Mouse (Mus musculus) frontal cortex, adult 2 months (tissue): ENCODE data around the gene Gpd1. TPM values are rescaled to one million over a fixed set of nuclear protein-coding genes. Genes with fewer than 3 reads are reported as not detected.
"Not testable (repeated sequence)": the region's sequence is repeated elsewhere in the genome, so short reads cannot be mapped to it uniquely, and the experiment has no call there.

Experiments
- DNase-seq, 2 experiments: peaks; one replicate each; pipeline ENCODE4 v3.0.0; 2022; ENCODE audit warnings: low spot score in 1 of 2; ENCODE audit errors: extremely low spot score in 1 of 2
- polyA plus RNA-seq: library from polyadenylated mRNA; depleted of rRNA; stranded (reverse); fragments of >200 nt; gene quantifications from 2 replicates; pipeline ENCODE4 v1.2.3, GENCODE M21; 2012

The Gpd1 gene
- polyA plus RNA-seq, 1 experiment, result 52.2 TPM

- DNase-seq, result no peak
These were observed 16.9 kb upstream of the Gpd1 start for GRCm38 (mm10) chr15:99700219-99701106.

GRCm38 (mm10) chr15:99701640-99701998 lies 15.7 kb upstream of the Gpd1 start:
- DNase-seq, result not testable (repeated sequence)

- peak; percentile 88 to 98 for DNase-seq
These were observed 15.1 kb upstream of the Gpd1 start, which contains the start of gene Smarcd1 for GRCm38 (mm10) chr15:99701999-99702900. Smarcd1 (plus strand) TSS chr15:99702129.

- no peak for DNase-seq
These were observed 14.2 kb upstream of the Gpd1 start for GRCm38 (mm10) chr15:99703104-99703503.

GRCm38 (mm10) chr15:99703676-99704040 lies 13.7 kb upstream of the Gpd1 start:
- DNase-seq, result no peak

- DNase-seq, result peak in 1 of 2 experiments; percentile 72
These were observed 13.2 kb upstream of the Gpd1 start for GRCm38 (mm10) chr15:99704041-99704681.

GRCm38 (mm10) chr15:99704881-99705280 lies 12.4 kb upstream of the Gpd1 start:
- peak in 1 of 2 experiments; percentile 56 for DNase-seq

- DNase-seq, result peak in 1 of 2 experiments; percentile 69
These were observed 11.8 kb upstream of the Gpd1 start, which contains the start of gene Gm17349 for GRCm38 (mm10) chr15:99705440-99706048. Gm17349 (minus strand) TSS chr15:99705490.

GRCm38 (mm10) chr15:99708176-99708575 lies 9.1 kb upstream of the Gpd1 start:
- DNase-seq, result no peak

- no peak for DNase-seq
These were observed 6.8 kb upstream of the Gpd1 start for GRCm38 (mm10) chr15:99710221-99711190.

- no peak for DNase-seq
These were observed 5.8 kb upstream of the Gpd1 start for GRCm38 (mm10) chr15:99711491-99711890.

GRCm38 (mm10) chr15:99712666-99713559 lies 4.4 kb upstream of the Gpd1 start:
- no peak for DNase-seq

- DNase-seq, result no peak
These were observed 3.7 kb upstream of the Gpd1 start for GRCm38 (mm10) chr15:99713569-99713968.

- DNase-seq, result no peak
These were observed 3.1 kb upstream of the Gpd1 start for GRCm38 (mm10) chr15:99714206-99714605.

GRCm38 (mm10) chr15:99714858-99715257 lies 2.5 kb upstream of the Gpd1 start:
- peak; percentile 83 to 96 for DNase-seq

- DNase-seq, result peak in 1 of 2 experiments; percentile 76
These were observed 1.9 kb upstream of the Gpd1 start for GRCm38 (mm10) chr15:99715361-99715865.

GRCm38 (mm10) chr15:99715982-99716746 lies 1.2 kb upstream of the Gpd1 start:
- peak in 1 of 2 experiments; percentile 57 for DNase-seq
